Mouse (Mus musculus): ENCODE results near the gene Sf3b3. TPM values are rescaled to one million over a fixed set of nuclear protein-coding genes. Genes with fewer than 3 reads are reported as not detected.
"Not testable (repeated sequence)": the region's sequence is repeated elsewhere in the genome, so short reads cannot be mapped to it uniquely, and the experiment has no call there.

The Sf3b3 gene
- polyA plus RNA-seq, 1 experiment from 2014 or later, result 163 TPM

- no peak for ATAC-seq (ENCODE audit: low FRiP score)
- H3K4me1 ChIP-seq, result no peaks in the 10 kb centered on the region
- no peak overlapping the region for H3K4me3 ChIP-seq
- 92% methylated on average over 9 of the region's 9 CpGs for WGBS
- no peaks in the 10 kb centered on the region for H3K27me3 ChIP-seq
- H3K9ac ChIP-seq, result no peak overlapping the region
- H3K27ac ChIP-seq, result no peak overlapping the region
- H3K36me3 ChIP-seq, result no peaks in the 10 kb centered on the region
- H3K4me2 ChIP-seq (replicated peaks), result no peak overlapping the region
- H3K9me3 ChIP-seq (replicated peaks), result no peaks in the 10 kb centered on the region; the same call in 1 of the 2 replicates
Measured at GRCm38 (mm10) chr8:110793936-110794335, 52.7 kb downstream of the Sf3b3 start.

DNA sequence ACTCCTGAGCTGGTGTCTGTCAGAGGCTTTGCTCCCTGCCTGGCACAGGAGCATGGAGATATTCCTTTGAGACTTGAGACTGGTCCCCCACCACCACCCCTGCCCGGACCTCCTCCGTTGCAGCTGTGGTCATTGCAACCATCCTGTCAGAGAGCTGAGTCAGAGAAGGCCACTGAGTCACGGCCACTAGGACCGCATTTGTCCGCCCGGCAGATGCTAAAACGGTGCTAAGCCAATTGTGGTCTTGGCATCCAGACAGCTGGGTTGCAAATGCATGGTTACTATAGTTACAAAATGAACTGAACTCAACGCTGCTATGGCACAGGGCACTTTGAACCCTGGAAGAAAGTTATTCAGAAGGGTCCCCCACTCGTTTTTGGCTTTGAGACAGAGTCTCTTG is 53.1 kb downstream of the Sf3b3 start:
- WGBS, result 83% methylated on average over 9 of the region's 9 CpGs
- no peaks in the 10 kb centered on the region for H3K27me3 ChIP-seq
- no peaks in the 10 kb centered on the region for H3K36me3 ChIP-seq
- H3K4me1 ChIP-seq, result no peaks in the 10 kb centered on the region
- no peak overlapping the region for H3K27ac ChIP-seq
- no peak overlapping the region for H3K4me2 ChIP-seq (replicated peaks)
- no peak overlapping the region for H3K9ac ChIP-seq
- ATAC-seq (ENCODE audit: low FRiP score), result no peak
- no peak overlapping the region for H3K4me3 ChIP-seq
- no peaks in the 10 kb centered on the region; the same call in 1 of the 2 replicates for H3K9me3 ChIP-seq (replicated peaks)

- ATAC-seq (ENCODE audit: low FRiP score), result no peak
- Histone ChIP-seq H3K9me3 (replicated peaks) (no peaks in the 10 kb centered on the region; the same call in 1 of the 2 replicates), H3K4me2 (replicated peaks) (no peak overlapping the region), H3K27me3 (no peaks in the 10 kb centered on the region), H3K36me3 (no peaks in the 10 kb centered on the region), H3K4me3 (no peak overlapping the region), H3K4me1 (no peaks in the 10 kb centered on the region), H3K9ac (no peak overlapping the region), H3K27ac (no peak overlapping the region)
- WGBS, result 81% methylated on average over 11 of the region's 11 CpGs
Measured at GRCm38 (mm10) chr8:110792574-110793200, 53.9 kb downstream of the Sf3b3 start.

DNA sequence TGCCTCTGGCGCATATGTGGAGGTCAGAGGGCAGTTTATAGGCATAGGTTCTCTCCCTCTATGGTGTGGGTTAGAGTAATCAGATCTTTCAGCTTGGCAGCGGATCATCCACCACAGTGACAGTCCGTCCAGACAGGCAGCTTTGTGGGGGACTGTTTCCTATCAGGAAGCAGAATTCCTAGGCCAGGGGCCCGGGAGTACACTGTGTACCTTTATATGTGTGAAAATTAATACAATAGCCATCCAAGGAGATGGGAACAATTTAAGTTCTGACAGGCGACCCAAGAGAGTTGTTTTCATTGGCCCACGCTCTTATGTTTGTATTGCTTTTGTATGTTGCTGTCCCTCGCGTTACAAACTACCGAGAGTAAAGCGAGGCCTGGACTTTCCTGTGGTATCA is 55.4 kb downstream of the Sf3b3 start:
- no peak overlapping the region for H3K9ac ChIP-seq
- H3K4me2 ChIP-seq (replicated peaks), result no peak overlapping the region
- no peaks in the 10 kb centered on the region for H3K27me3 ChIP-seq
- 77% methylated on average over 10 of the region's 10 CpGs for WGBS
- H3K27ac ChIP-seq, result no peak overlapping the region
- H3K9me3 ChIP-seq (replicated peaks), result no peaks in the 10 kb centered on the region; the same call in 1 of the 2 replicates
- H3K4me3 ChIP-seq, result no peak overlapping the region
- H3K4me1 ChIP-seq, result no peaks in the 10 kb centered on the region
- ATAC-seq (ENCODE audit: low FRiP score), result no peak
- H3K36me3 ChIP-seq, result no peaks in the 10 kb centered on the region

GRCm38 (mm10) chr8:110790270-110790669 is 56.3 kb downstream of the Sf3b3 start:
- ATAC-seq (ENCODE audit: low FRiP score), result no peak
- Histone ChIP-seq H3K9ac (no peak overlapping the region; the same call in 1 of the 2 replicates), H3K4me2 (replicated peaks) (no peak overlapping the region), H3K27me3 (no peaks in the 10 kb centered on the region), H3K4me3 (no peak overlapping the region), H3K9me3 (replicated peaks) (no peaks in the 10 kb centered on the region), H3K36me3 (no peaks in the 10 kb centered on the region), H3K4me1 (no peaks in the 10 kb centered on the region), H3K27ac (no peak overlapping the region)
- WGBS, result 80% methylated on average over 6 of the region's 6 CpGs

DNA sequence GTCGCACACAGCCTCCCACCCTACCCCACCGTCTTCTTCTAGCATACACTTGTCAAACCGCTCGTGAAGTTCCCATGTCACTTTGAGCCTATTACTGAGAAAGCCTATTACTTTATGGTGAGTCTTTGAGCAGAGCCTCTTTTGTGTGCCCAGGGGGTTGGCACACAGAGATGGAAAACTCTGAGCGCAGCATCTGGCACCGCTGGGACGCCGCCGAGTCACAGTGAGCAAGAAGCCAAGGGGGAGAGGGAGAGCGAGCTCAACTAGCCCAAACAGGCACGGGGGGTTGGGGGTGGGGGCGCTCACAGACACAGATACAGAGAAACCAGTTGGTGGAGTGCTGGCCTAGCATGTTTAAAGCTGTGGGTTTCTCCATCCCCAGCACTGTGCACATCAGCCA is 57.0 kb downstream of the Sf3b3 start:
- ATAC-seq (ENCODE audit: low FRiP score), result no peak
- Histone ChIP-seq H3K4me1 (no peaks in the 10 kb centered on the region), H3K27ac (no peak overlapping the region), H3K9me3 (replicated peaks) (no peaks in the 10 kb centered on the region), H3K4me2 (replicated peaks) (no peak overlapping the region), H3K9ac (no peak overlapping the region), H3K27me3 (no peaks in the 10 kb centered on the region), H3K4me3 (no peak overlapping the region), H3K36me3 (no peaks in the 10 kb centered on the region)
- WGBS, result 63% methylated on average over 12 of the region's 12 CpGs

DNA sequence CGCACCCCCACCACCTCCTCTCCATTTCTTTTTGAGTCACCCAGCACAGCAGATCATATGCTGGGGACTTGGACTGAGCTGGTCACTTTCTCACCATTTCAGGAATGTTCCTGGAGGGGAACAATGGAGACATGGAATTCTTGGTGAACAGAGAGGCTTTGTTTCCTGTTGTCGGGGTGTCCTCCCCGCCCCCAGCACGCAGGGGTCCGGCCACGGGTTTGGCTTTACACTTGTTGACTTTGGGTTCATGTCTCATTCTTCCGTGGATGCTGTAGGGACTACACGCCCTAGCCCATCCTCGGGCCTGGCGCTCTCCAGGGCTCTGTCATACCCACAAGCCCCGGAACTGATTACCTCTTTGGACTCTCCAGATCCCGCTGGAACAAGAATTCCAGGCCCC is 57.6 kb downstream of the Sf3b3 start:
- H3K9ac ChIP-seq, result no peak overlapping the region
- no peaks in the 10 kb centered on the region for H3K27me3 ChIP-seq
- H3K4me2 ChIP-seq (replicated peaks), result no peak overlapping the region
- no peaks in the 10 kb centered on the region for H3K36me3 ChIP-seq
- no peaks in the 10 kb centered on the region for H3K9me3 ChIP-seq (replicated peaks)
- no peak overlapping the region for H3K27ac ChIP-seq
- no peak overlapping the region for H3K4me3 ChIP-seq
- no peaks in the 10 kb centered on the region for H3K4me1 ChIP-seq
- 54% methylated on average over 12 of the region's 12 CpGs for WGBS
- ATAC-seq (ENCODE audit: low FRiP score), result no peak

- 86% methylated on average over 9 of the region's 9 CpGs for WGBS
- Histone ChIP-seq H3K9ac (no peak overlapping the region), H3K4me1 (no peaks in the 10 kb centered on the region), H3K4me3 (no peak overlapping the region), H3K9me3 (replicated peaks) (no peaks in the 10 kb centered on the region), H3K27me3 (no peaks in the 10 kb centered on the region), H3K4me2 (replicated peaks) (no peak overlapping the region), H3K36me3 (no peaks in the 10 kb centered on the region), H3K27ac (no peak overlapping the region)
- ATAC-seq (ENCODE audit: low FRiP score), result no peak
Measured at GRCm38 (mm10) chr8:110787411-110787954, 59.1 kb downstream of the Sf3b3 start.

DNA sequence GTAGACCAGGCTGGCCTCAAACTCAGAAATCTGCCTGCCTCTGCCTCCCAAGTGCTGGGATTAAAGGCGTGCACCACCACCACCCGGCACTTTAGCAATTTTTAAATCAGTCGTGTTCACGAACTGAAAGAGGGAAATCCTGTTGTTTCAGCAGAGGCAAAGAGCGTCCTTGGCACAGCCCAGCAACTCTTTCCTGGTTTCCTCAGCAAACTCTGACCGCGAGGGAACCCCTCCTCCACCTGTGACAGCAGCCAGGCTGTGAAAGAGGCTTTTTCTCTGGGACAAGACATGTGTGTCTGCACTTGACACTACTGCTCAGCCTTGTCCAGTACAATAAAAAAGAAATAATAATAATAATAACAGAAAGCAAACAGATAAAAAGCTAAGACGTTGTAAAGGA is 59.7 kb downstream of the Sf3b3 start:
- WGBS, result 86% methylated on average over 8 of the region's 8 CpGs
- no peak overlapping the region for H3K4me3 ChIP-seq
- no peaks in the 10 kb centered on the region for H3K36me3 ChIP-seq
- no peaks in the 10 kb centered on the region for H3K4me1 ChIP-seq
- no peak overlapping the region for H3K4me2 ChIP-seq (replicated peaks)
- no peak overlapping the region for H3K9ac ChIP-seq
- H3K27ac ChIP-seq, result no peak overlapping the region
- H3K9me3 ChIP-seq (replicated peaks), result no peaks in the 10 kb centered on the region
- ATAC-seq (ENCODE audit: low FRiP score), result no peak
- no peaks in the 10 kb centered on the region for H3K27me3 ChIP-seq

DNA sequence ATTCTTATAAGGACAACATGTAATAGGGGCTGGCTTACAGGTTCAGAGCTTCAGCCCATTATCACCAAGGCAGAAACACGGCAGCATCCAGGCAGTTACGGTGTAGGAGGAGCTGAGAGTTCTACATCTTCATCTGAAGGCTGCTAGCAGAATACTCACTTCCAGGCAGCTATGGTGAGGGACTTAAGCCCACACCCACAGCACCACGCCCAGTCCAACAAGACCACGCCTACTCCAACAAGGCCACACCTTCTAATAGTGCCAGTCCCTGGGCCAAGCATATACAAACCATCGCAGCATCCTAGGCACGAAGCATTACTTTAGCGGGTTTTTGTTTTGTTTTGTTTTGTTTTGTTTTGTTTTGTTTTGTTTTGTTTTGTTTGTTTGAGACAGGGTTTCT is 60.1 kb downstream of the Sf3b3 start:
- H3K36me3 ChIP-seq, H3K9ac ChIP-seq: not testable (repeated sequence)
- WGBS, result 73% methylated on average over 7 of the region's 7 CpGs

GRCm38 (mm10) chr8:110785366-110785765 is 61.2 kb downstream of the Sf3b3 start:
- H3K4me1 ChIP-seq, result no peaks in the 10 kb centered on the region
- no peak overlapping the region for H3K27ac ChIP-seq
- H3K9ac ChIP-seq, result no peak overlapping the region
- H3K27me3 ChIP-seq, result no peaks in the 10 kb centered on the region
- WGBS, result 53% methylated on average over 2 of the region's 2 CpGs
- H3K4me3 ChIP-seq, result no peak overlapping the region
- no peaks in the 10 kb centered on the region for H3K36me3 ChIP-seq
- no peak overlapping the region for H3K4me2 ChIP-seq (replicated peaks)
- no peak for ATAC-seq (ENCODE audit: low FRiP score)
- H3K9me3 ChIP-seq (replicated peaks), result no peaks in the 10 kb centered on the region

More for the DNA sequence above, 60.1 kb downstream of the Sf3b3 start:
- H3K4me2 ChIP-seq (replicated peaks); H3K4me1 ChIP-seq; H3K27me3 ChIP-seq; ATAC-seq (ENCODE audit: low FRiP score); H3K4me3 ChIP-seq; H3K27ac ChIP-seq; H3K9me3 ChIP-seq (replicated peaks): not testable (repeated sequence)

- WGBS, result 85% methylated on average over 13 of the region's 13 CpGs
- H3K4me2 ChIP-seq (replicated peaks), result no peak overlapping the region
- no peak for ATAC-seq (ENCODE audit: low FRiP score)
Measured at GRCm38 (mm10) chr8:110779924-110780718, 66.5 kb downstream of the Sf3b3 start.

More at GRCm38 (mm10) chr8:110779924-110780718, 66.5 kb downstream of the Sf3b3 start:
- Histone ChIP-seq H3K36me3 (no peaks in the 10 kb centered on the region), H3K27me3 (no peaks in the 10 kb centered on the region), H3K9me3 (replicated peaks) (no peaks in the 10 kb centered on the region), H3K4me3 (no peak overlapping the region), H3K4me1 (no peaks in the 10 kb centered on the region), H3K27ac (no peak overlapping the region), H3K9ac (no peak overlapping the region)
